Mouse (Mus musculus) heart, adult 2 months (tissue): ENCODE results near the gene Maml1.

Experiments used
- CTCF ChIP-seq: fragments of 200-600 bp; IDR thresholded peaks from 2 replicates; pipeline ENCODE4 v1.8.1; 2022; ENCODE audit warnings: antibody characterized with exemption, mild to moderate bottlenecking, moderate library complexity
- POLR2A ChIP-seq: fragments of 200-500 bp; IDR thresholded peaks from 2 replicates; pipeline ENCODE4 v1.6.1; 2011; ENCODE audit warnings: mild to moderate bottlenecking, low read depth, low read length, control low read depth; ENCODE audit not compliant: insufficient read depth

DNA sequence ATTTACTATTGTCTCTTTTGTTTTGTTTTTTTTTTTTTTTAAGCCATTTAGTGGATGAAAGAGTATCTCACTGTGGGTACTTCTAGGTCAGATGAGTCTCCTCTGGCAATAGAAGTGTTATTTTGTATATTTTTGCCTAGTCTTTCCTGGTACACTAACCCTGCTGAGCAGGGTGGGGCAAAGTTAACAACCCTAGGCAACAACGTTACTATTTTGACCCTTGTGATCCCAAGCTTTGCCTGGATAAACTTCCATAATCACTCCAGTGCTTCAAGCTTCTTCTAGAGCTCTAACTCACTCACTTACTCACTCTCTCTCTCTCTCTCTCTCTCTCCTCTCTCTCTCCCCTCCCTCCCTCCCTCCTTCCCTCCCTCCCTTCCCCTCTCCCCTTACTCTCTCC, 44.0 kb upstream of the Maml1 start:
- no peak for TF ChIP-seq CTCF
- TF ChIP-seq POLR2A, result no peak
